Mouse (Mus musculus) layer of hippocampus, postnatal 36 days (tissue): ENCODE results near the gene Snx20. TPM values are rescaled to one million over a fixed set of nuclear protein-coding genes. Genes with fewer than 3 reads are reported as not detected.
"Not testable (repeated sequence)": the region's sequence is repeated elsewhere in the genome, so short reads cannot be mapped to it uniquely, and the experiment has no call there.

Source experiments
- DNase-seq, 2 experiments: peaks; one replicate each; pipeline ENCODE4 v3.0.0; 2022
- total RNA-seq, 2 experiments: library from RNA; stranded (reverse); gene quantifications; 2 replicates each; pipeline ENCODE4 v1.2.3; 2021

Snx20 gene
- total RNA-seq, result 1 to 10 TPM; 1.2 to 1.6 TPM

- DNase-seq, result no peak
These were observed at the start of gene Snx20 for GRCm38 (mm10) chr8:88635474-88636397. Gene Snx20 (minus strand): TSS chr8:88636128.

DNA sequence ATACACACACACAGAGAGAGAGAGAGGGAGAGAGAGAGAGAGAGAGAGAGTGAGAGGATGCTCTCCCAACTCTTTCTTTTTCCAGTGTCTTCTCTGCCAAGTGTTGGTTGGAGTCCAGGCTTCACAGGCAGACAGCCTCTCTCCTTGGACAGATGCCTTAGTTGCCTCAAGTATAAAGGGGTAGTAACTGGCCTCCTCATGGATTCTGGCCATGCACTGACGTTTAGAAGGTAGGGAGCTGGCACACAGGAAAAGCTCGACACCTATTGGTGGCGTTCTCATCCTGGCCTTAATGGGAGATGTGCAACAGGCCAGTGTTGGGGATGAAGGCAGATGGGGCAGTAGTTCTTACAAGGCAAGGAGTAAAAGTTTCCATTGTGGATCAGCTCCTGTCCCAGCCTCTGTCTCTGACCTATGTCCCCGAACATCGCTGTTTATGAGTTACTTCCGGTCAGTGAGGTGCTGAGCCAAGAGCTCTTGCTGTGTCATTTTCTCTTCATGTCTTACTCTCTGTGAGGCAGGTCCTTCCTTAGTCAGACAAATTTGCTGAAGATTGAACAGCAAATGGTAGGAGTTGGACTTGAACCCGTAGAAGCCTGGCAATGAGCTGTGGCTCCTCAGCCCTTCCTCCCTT is 47.8 kb upstream of the Snx20 start:
- no peak for DNase-seq

DNA sequence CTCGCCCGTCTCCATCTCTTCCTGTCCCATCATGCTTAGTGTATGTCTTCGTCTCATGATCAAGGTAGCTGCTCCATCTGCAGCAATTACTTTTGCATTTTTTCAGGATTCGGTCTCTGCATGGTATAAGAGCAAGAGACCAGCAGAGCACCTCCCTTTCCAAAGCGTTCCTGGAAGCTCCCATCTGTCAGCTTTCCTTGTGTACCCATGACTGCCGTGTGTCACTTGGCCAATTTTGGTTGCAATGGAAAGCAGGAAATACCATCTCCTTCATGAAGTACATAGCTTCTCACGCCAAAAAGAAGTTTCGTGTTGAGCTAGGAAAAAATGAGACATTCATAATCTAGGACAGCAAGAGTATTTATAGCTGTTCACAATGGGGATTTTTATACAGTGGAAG is 45.1 kb upstream of the Snx20 start:
- peak in 1 of 2 experiments; percentile 13 for DNase-seq

DNA sequence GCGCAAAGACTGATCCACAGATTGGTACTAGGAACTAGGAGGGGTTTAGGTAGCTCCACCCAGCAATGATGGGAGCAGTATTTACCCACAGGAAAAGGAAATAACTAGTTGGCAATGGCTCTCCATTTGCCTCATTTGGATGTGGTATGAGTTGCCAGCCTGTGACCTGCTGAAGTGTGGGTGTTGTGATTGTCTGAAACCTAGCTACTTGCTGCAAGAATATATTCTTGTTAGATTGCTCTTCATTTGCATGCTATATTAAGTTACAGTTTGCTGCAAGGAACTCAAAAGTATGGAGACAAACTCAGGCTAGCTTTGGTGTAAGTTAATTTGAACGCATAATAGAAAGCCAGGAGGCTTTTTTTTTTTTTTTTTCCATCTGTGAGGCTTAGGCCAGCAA is 44.6 kb upstream of the Snx20 start:
- DNase-seq, result no peak

GRCm38 (mm10) chr8:88677071-88677470 is 41.1 kb upstream of the Snx20 start:
- DNase-seq, result no peak

DNA sequence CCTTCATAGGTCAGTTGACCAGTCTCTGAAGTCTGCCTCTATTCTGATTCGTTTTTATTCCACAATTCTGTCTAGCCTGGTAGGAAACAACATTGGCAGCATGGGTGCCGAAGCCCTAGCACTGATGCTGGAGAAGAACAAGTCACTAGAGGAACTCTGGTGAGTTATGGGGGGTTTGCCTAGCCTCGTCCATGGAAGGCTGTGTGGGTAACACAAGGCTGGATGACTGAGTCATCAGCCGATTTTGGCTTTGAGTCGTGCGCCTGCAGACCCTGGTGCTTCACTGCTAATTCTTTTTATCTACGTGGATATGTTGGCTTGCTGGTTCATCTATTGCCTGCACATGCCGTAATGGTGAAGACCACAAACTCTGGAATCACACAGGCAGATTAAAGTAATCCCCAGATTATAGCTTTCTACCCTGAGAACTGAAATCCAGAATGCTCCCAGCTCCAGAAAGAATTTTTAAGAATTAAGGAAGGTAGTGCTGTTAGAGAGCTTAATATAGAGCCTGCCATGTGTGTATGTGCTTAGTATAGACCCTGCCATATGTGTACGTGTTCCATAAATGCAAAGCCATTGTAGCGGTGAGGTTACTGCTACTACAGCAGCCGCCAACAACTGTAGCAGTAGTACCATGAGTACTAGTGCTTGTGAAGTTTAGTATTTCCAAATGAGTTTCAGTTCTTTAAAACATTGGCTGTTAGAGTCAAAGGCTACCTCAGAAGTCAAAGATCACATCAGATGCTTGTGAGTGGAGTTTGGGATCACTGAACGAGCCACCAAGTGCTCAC is 39.6 kb upstream of the Snx20 start:
- no peak for DNase-seq

GRCm38 (mm10) chr8:88673859-88674258 is 37.9 kb upstream of the Snx20 start:
- DNase-seq, result no peak

- DNase-seq, result no peak
These were observed 35.6 kb upstream of the Snx20 start for GRCm38 (mm10) chr8:88671575-88671974.

- DNase-seq, result no peak
These were observed 34.9 kb upstream of the Snx20 start for GRCm38 (mm10) chr8:88670782-88671181.

DNA sequence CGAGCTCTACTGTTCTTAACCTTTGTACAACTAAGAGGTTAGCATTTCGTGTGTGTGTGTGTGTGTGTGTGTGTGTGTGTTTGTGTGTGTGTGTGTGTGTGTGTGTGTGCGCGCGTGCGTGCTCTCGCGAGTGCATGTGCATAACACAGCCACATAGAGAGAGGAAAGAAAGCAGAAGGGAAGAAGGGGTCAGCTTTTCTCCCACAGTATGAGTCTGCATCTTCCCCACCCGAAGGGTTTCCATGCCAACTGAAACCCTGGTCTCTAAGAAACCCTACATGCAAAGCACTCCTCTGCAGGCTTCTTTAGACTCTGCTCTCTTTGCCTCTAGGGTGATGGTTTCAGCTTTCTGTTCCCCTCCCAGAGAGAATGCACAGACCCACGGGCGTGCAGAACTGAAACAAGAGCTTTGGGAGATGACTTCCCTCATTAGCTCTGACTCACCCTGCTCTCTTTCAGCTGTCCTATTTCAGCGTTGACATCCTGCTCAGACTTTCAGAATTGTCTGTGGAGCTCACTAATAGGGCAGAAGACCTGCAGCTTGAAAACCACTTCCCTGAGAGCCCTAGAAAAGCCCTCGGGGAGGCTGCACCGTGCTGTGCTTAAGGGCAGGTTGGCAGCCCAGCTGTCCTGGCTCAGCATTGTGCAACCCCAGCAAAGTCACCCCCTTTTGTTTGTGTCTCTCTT is 32.6 kb upstream of the Snx20 start:
- peak in 1 of 2 experiments; percentile 23 for DNase-seq

DNA sequence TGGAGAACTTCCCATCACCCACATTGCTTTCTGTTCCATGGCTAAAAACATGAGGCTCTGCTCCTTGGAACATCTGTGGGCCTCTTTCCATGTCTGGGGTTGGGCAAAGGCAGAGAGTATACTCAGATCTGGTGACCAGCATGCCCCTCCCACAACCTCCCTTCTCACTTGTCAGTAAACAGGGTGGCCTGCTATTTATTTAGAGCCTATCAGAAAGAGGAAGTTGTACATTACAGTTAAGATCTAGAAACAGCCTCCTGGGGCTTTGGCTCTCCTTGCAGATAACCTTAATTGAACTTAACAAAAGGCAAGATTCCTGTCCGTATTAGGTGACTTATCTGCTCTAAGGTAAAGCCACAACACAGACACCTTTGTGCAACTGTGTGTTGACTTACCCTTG is 30.5 kb upstream of the Snx20 start:
- DNase-seq, result no peak

GRCm38 (mm10) chr8:88664947-88665346 is 29.0 kb upstream of the Snx20 start:
- no peak for DNase-seq

DNA sequence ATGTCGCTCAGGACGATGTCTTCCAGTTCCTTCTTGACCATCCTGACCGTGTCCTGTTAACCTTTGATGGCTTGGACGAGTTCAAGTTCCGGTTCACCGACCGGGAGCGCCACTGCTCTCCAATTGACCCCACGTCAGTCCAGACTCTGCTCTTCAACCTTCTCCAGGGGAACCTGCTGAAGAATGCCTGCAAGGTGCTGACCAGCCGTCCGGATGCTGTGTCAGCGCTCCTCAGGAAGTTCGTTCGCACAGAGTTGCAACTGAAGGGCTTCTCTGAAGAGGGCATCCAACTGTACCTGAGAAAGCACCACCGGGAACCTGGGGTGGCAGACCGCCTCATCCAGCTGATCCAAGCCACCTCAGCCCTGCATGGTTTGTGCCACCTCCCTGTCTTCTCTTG is 28.2 kb upstream of the Snx20 start:
- DNase-seq, result no peak

- no peak for DNase-seq
These were observed 26.5 kb upstream of the Snx20 start for GRCm38 (mm10) chr8:88662401-88662821.

DNA sequence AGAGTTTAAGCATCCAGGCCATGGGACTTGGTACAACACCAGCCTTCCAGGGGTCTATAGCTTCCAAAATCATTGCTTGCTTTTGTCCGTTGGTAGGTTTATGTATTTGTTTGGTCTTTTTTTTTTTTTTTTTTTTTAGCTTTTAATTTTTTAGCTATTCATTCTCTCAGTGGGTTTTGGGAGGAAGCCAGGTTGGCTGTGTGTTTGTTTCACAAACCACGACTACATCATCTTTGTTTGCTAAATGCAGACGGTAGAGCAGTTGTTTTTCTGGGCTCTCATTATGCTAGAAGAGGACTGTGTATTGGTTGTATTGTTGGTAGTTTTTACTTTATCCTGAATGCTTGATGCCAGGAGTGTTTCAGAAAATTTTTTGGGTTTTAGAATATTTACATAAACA is 23.9 kb upstream of the Snx20 start:
- no peak for DNase-seq

DNA sequence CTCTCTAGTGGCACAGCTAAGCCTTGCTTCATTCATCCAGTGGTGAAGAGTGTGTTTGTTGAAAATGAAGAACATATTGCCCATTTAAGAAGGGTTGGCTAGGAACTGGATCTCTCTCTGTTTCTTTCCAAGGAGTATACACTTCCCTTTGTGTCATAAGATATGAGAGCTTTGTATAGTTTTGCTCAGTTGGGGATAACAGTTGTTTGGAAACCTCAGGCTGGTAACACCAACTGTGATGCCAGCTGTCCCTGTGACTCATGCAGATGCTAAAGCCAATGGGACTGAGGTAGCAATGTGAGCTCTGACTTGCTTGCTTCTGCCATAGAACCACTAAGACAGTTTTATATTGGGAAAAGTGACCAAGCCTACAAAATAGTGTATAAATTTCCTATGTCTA is 19.4 kb upstream of the Snx20 start:
- peak; percentile 35 to 47 for DNase-seq

GRCm38 (mm10) chr8:88651122-88651521 is 15.2 kb upstream of the Snx20 start:
- not testable (repeated sequence) for DNase-seq

DNA sequence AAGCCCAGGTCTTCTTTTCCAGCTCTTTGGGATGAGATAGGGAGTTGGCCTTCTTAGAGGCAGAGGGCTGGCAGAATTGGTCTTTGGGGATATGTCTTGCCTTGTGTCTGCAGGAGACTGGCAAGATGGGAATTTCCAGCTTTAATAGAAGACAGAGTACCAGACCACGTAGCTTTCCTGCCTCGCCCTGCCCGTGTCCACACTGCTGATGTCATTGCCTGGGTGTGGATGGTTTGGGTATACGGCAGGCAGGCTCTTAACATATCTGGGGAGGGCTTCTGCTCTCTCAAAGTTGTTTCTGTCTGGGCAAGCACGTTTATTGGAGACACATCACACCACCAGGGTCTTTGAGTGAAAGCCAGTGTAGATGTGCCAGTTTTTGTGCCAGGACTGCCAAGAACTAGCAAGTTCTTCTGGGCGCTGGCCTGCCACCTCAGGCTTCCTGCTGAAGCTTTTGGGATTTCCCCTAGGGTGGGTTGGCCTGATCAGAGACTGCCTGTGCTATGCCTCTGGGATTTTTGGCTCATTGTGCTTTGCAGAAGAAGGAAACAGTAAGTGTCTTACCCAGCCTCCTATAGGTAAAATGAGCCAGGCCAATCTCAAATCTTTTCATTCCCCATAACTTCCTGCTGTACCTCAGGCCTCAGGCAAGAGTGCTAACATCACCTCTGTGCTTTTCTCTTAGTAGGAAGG is 14.2 kb upstream of the Snx20 start:
- no peak for DNase-seq

- no peak for DNase-seq
These were observed 12.4 kb upstream of the Snx20 start for GRCm38 (mm10) chr8:88648322-88648721.

- DNase-seq, result peak; percentile 28 to 34
These were observed 11.2 kb upstream of the Snx20 start, which contains the start of gene Nod2 for GRCm38 (mm10) chr8:88646837-88647778. Gene Nod2 (plus strand): TSS chr8:88647315.
